Mouse (Mus musculus) heart, adult 8-10 months (tissue): ENCODE measurements around the gene Gm20831. TPM values are rescaled to one million over a fixed set of nuclear protein-coding genes. Genes with fewer than 3 reads are reported as not detected.
"Not testable (repeated sequence)": the region's sequence is repeated elsewhere in the genome, so short reads cannot be mapped to it uniquely, and the experiment has no call there.

Experiments used
- DNase-seq: peaks from one replicate; pipeline ENCODE4 v3.0.0; 2022; ENCODE audit warnings: low spot score
- total RNA-seq, 4 experiments: library from RNA; stranded (reverse); gene quantifications; 2 replicates each; pipeline ENCODE4 v1.2.4; 2022

Gene Gm20831
- total RNA-seq: not detected

- DNase-seq: not testable (repeated sequence)
These were observed at the start of gene Gm20831, which contains the start of gene Gm20772 for GRCm38 (mm10) chrY:17874441-17874840. TSS of gene Gm20831 (plus strand) at chrY:17874741. TSS of gene Gm20772 (plus strand) at chrY:17874741.

- DNase-seq: not testable (repeated sequence)
These were observed 28.4 kb upstream of the Gm20831 start, which contains the start of gene Gm21904 for GRCm38 (mm10) chrY:17846166-17846565. TSS of gene Gm21904 (minus strand) at chrY:17846266.

GRCm38 (mm10) chrY:17937230-17937629 is 62.7 kb downstream of the Gm20831 start, which contains the start of gene Srsy:
TSS of gene Srsy (minus strand) at chrY:17937330.
- not testable (repeated sequence) for DNase-seq

Other genes with a start within 250 kb of the Gm20831 start
- gene Gm21904, start 28.5 kb upstream of the Gm20831 start, total RNA-seq: not detected
- gene Gm20772, start within 50 bp of the Gm20831 start, total RNA-seq: not detected
- gene Srsy, start 62.6 kb downstream of the Gm20831 start, total RNA-seq: not detected
- not detected for gene Gm21764, start 187.1 kb downstream of the Gm20831 start, total RNA-seq
- not detected for gene Ssty1, start 214.4 kb downstream of the Gm20831 start, total RNA-seq